Mouse (Mus musculus): ENCODE measurements around the gene Elovl6. TPM values are rescaled to one million over a fixed set of nuclear protein-coding genes. Genes with fewer than 3 reads are reported as not detected.

The Elovl6 gene
- polyA plus RNA-seq, 1 experiment from 2014 or later = 48.7 TPM

DNA sequence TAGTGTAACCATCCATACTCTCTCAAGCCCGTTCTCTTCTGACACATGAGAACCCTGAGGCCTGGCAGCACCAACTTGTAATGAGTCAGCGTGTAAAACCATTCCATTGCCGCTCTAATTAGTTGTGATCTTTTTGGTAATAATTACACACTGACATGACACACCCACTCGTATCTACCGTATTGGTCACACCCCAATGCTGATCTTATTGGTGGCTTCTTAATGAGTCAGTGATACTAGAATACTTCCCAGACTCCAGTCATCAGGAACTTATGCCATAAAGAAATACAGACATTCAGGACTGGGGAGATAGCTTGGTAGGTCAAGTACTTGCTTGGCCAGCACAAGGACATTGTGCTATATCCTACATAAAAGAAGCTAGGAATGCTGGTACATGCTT, 39.5 kb downstream of the Elovl6 start:
- no peak overlapping the region for H3K27ac ChIP-seq (replicated peaks; ENCODE audit: low read depth, low read length)
- no peaks in the 10 kb centered on the region for H3K36me3 ChIP-seq (replicated peaks; ENCODE audit: control insufficient read depth, insufficient read depth, low read depth, low read length)

DNA sequence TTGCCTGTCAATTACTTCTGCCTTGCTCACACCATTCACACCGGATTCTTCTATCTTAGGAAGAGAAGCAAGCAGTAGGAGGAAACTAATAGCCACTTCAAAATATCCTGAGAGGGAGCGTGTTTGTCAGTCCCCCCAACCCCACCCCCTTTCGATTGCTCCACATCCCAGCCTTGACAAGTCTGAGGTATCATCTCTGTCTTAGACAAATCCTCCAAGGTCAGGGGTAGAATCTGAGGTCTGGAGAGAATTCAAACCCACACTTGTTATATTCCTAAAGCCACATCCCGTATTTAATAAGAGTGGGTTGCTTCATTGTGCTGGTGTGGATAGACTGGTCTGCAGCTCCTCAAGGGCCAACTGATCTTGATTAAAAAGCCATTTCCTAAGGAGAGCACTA, 40.8 kb downstream of the Elovl6 start:
- Histone ChIP-seq H3K4me3 (ENCODE audit: low read depth, low read length) (no peak overlapping the region), H3K4me2 (ENCODE audit: low read depth, low read length) (no peak overlapping the region), H3K27ac (replicated peaks; ENCODE audit: low read depth, low read length) (no peak overlapping the region), H3K9me3 (replicated peaks; ENCODE audit: control insufficient read depth, low read length) (no peaks in the 10 kb centered on the region), H3K4me1 (ENCODE audit: control insufficient read depth, insufficient read depth, low read length) (no peaks in the 10 kb centered on the region), H3K27me3 (ENCODE audit: control insufficient read depth, insufficient read depth, low read length) (no peaks in the 10 kb centered on the region), H3K9ac (replicated peaks; ENCODE audit: low read length) (no peak overlapping the region), H3K36me3 (replicated peaks; ENCODE audit: control insufficient read depth, insufficient read depth, low read depth, low read length) (no peaks in the 10 kb centered on the region)
- WGBS = 65% methylated on average over 4 of the region's 4 CpGs
- DNase-seq (ENCODE audit: low spot score) (no peak), ATAC-seq (replicated peaks; ENCODE audit: insufficient number of reproducible peaks, low FRiP score, low TSS enrichment, low read depth) (no peak)

More for the DNA sequence above, 39.5 kb downstream of the Elovl6 start:
- Histone ChIP-seq H3K9ac (replicated peaks; ENCODE audit: low read length) (no peak overlapping the region), H3K4me1 (ENCODE audit: control insufficient read depth, insufficient read depth, low read length) (no peaks in the 10 kb centered on the region), H3K27me3 (ENCODE audit: control insufficient read depth, insufficient read depth, low read length) (no peaks in the 10 kb centered on the region), H3K4me3 (ENCODE audit: low read depth, low read length) (no peak overlapping the region), H3K9me3 (replicated peaks; ENCODE audit: control insufficient read depth, low read length) (no peaks in the 10 kb centered on the region), H3K4me2 (ENCODE audit: low read depth, low read length) (no peak overlapping the region)
- ATAC-seq (replicated peaks; ENCODE audit: insufficient number of reproducible peaks, low FRiP score, low TSS enrichment, low read depth) (no peak), DNase-seq (ENCODE audit: low spot score) (no peak)
- WGBS = 87% methylated on average over 5 of the region's 5 CpGs

GRCm38 (mm10) chr3:129573609-129574008, 41.5 kb downstream of the Elovl6 start:
- 82% methylated on average over 4 of the region's 4 CpGs for WGBS
- Histone ChIP-seq H3K4me2 (ENCODE audit: low read depth, low read length) (no peak overlapping the region), H3K4me3 (ENCODE audit: low read depth, low read length) (no peak overlapping the region), H3K27me3 (ENCODE audit: control insufficient read depth, insufficient read depth, low read length) (no peaks in the 10 kb centered on the region), H3K9ac (replicated peaks; ENCODE audit: low read length) (no peak overlapping the region), H3K4me1 (ENCODE audit: control insufficient read depth, insufficient read depth, low read length) (no peaks in the 10 kb centered on the region), H3K9me3 (replicated peaks; ENCODE audit: control insufficient read depth, low read length) (no peaks in the 10 kb centered on the region), H3K36me3 (replicated peaks; ENCODE audit: control insufficient read depth, insufficient read depth, low read depth, low read length) (no peaks in the 10 kb centered on the region), H3K27ac (replicated peaks; ENCODE audit: low read depth, low read length) (no peak overlapping the region)
- DNase-seq (ENCODE audit: low spot score) (no peak), ATAC-seq (replicated peaks; ENCODE audit: insufficient number of reproducible peaks, low FRiP score, low TSS enrichment, low read depth) (no peak)

DNA sequence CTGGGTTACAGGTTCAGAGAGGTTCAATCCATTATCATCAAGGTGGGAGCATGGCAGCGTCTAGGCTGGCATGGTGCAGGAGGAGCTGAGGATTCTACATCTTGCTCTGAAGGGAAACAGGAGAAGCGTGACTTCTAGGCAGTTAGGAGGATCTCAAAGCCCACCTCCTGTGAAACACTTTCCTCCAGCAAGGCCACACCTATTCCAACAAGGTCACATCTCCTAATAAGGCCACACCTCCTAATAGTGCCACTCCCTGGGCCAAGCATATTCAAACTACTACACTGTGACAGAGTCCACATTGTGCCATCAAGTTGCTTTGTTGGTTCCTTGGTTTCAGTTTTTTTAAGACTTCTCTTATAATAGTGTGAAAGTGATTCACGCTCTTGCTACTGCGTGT, 42.9 kb downstream of the Elovl6 start:
- no peak overlapping the region for H3K9ac ChIP-seq (replicated peaks; ENCODE audit: low read length)
- DNase-seq (ENCODE audit: low spot score) (no peak), ATAC-seq (replicated peaks; ENCODE audit: insufficient number of reproducible peaks, low FRiP score, low TSS enrichment, low read depth) (no peak)
- H3K4me2 ChIP-seq (ENCODE audit: low read depth, low read length) = no peak overlapping the region
- WGBS = 93% methylated on average over 4 of the region's 4 CpGs
- no peaks in the 10 kb centered on the region for H3K4me1 ChIP-seq (ENCODE audit: control insufficient read depth, insufficient read depth, low read length)
- no peak overlapping the region for H3K4me3 ChIP-seq (ENCODE audit: low read depth, low read length)
- no peaks in the 10 kb centered on the region for H3K27me3 ChIP-seq (ENCODE audit: control insufficient read depth, insufficient read depth, low read length)
- no peaks in the 10 kb centered on the region for H3K9me3 ChIP-seq (replicated peaks; ENCODE audit: control insufficient read depth, low read length)
- no peak overlapping the region for H3K27ac ChIP-seq (replicated peaks; ENCODE audit: low read depth, low read length)
- no peaks in the 10 kb centered on the region for H3K36me3 ChIP-seq (replicated peaks; ENCODE audit: control insufficient read depth, insufficient read depth, low read depth, low read length)

DNA sequence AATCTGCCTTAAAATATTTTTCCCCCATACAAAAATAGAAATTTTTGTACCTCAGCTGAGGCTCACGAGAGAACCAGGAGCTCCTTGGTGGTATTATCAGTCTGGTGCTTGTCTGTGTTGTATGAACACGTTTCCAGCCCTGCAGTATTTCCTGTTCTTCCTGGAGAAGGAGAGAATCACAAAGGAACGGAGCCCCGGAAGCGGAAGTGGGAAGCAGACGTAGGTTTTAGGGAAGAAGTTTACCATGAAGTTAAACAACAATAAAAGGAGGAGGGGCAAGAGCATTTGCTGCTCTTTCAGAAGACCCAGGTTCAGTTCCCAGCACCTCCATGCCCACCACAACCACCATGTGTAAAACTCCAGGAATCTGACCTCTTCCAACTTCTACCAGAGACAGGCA, 44.4 kb downstream of the Elovl6 start:
- no peak overlapping the region for H3K27ac ChIP-seq (replicated peaks; ENCODE audit: low read depth, low read length)
- H3K9me3 ChIP-seq (replicated peaks; ENCODE audit: control insufficient read depth, low read length) = no peaks in the 10 kb centered on the region
- no peak overlapping the region for H3K9ac ChIP-seq (replicated peaks; ENCODE audit: low read length)
- H3K4me2 ChIP-seq (ENCODE audit: low read depth, low read length) = no peak overlapping the region
- DNase-seq (ENCODE audit: low spot score) (no peak), ATAC-seq (replicated peaks; ENCODE audit: insufficient number of reproducible peaks, low FRiP score, low TSS enrichment, low read depth) (no peak)
- 90% methylated on average over 6 of the region's 6 CpGs for WGBS
- no peak overlapping the region for H3K4me3 ChIP-seq (ENCODE audit: low read depth, low read length)
- H3K36me3 ChIP-seq (replicated peaks; ENCODE audit: control insufficient read depth, insufficient read depth, low read depth, low read length) = no peaks in the 10 kb centered on the region
- H3K27me3 ChIP-seq (ENCODE audit: control insufficient read depth, insufficient read depth, low read length) = no peaks in the 10 kb centered on the region
- H3K4me1 ChIP-seq (ENCODE audit: control insufficient read depth, insufficient read depth, low read length) = no peaks in the 10 kb centered on the region

- Histone ChIP-seq H3K4me2 (ENCODE audit: low read depth, low read length) (no peak overlapping the region), H3K4me1 (ENCODE audit: control insufficient read depth, insufficient read depth, low read length) (no peaks in the 10 kb centered on the region), H3K27ac (replicated peaks; ENCODE audit: low read depth, low read length) (no peak overlapping the region), H3K36me3 (replicated peaks; ENCODE audit: control insufficient read depth, insufficient read depth, low read depth, low read length) (no peaks in the 10 kb centered on the region), H3K9me3 (replicated peaks; ENCODE audit: control insufficient read depth, low read length) (no peaks in the 10 kb centered on the region), H3K9ac (replicated peaks; ENCODE audit: low read length) (no peak overlapping the region), H3K27me3 (ENCODE audit: control insufficient read depth, insufficient read depth, low read length) (no peaks in the 10 kb centered on the region), H3K4me3 (ENCODE audit: low read depth, low read length) (no peak overlapping the region)
- no peak for DNase-seq (ENCODE audit: low spot score)
- ATAC-seq (replicated peaks; ENCODE audit: insufficient number of reproducible peaks, low FRiP score, low TSS enrichment, low read depth) = no peak
- 92% methylated on average over 11 of the region's 11 CpGs for WGBS
These were observed 46.8 kb downstream of the Elovl6 start for GRCm38 (mm10) chr3:129578741-129579475.

DNA sequence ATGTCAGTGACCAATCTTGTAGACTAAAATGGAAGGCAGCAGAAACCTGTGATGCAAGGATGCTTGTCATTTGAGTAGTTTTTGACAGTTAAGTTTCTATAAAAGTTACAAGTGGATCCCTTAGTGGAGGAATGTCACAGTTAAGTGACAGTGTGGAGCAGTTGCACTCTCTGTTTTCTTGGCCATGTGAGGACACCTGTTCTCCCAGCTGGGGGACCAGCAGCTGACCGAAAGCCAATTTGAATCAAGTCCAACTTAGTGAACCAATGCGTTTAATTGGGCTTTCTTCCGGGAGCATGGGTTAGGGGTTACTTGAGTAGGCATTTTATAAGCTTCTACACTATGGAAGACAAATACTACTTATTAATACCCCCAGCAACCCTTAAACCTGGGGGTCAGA, 48.9 kb downstream of the Elovl6 start:
- ATAC-seq (replicated peaks; ENCODE audit: insufficient number of reproducible peaks, low FRiP score, low TSS enrichment, low read depth) (no peak), DNase-seq (ENCODE audit: low spot score) (no peak)
- whole genome bisulfite sequencing = 92% methylated on average over 3 of the region's 3 CpGs
- H3K27me3 ChIP-seq (ENCODE audit: control insufficient read depth, insufficient read depth, low read length) = no peaks in the 10 kb centered on the region
- H3K36me3 ChIP-seq (replicated peaks; ENCODE audit: control insufficient read depth, insufficient read depth, low read depth, low read length) = no peaks in the 10 kb centered on the region
- H3K27ac ChIP-seq (replicated peaks; ENCODE audit: low read depth, low read length) = no peak overlapping the region
- H3K4me2 ChIP-seq (ENCODE audit: low read depth, low read length) = no peak overlapping the region
- H3K4me1 ChIP-seq (ENCODE audit: control insufficient read depth, insufficient read depth, low read length) = no peaks in the 10 kb centered on the region
- no peak overlapping the region for H3K9ac ChIP-seq (replicated peaks; ENCODE audit: low read length)
- no peak overlapping the region for H3K4me3 ChIP-seq (ENCODE audit: low read depth, low read length)
- no peaks in the 10 kb centered on the region for H3K9me3 ChIP-seq (replicated peaks; ENCODE audit: control insufficient read depth, low read length)

DNA sequence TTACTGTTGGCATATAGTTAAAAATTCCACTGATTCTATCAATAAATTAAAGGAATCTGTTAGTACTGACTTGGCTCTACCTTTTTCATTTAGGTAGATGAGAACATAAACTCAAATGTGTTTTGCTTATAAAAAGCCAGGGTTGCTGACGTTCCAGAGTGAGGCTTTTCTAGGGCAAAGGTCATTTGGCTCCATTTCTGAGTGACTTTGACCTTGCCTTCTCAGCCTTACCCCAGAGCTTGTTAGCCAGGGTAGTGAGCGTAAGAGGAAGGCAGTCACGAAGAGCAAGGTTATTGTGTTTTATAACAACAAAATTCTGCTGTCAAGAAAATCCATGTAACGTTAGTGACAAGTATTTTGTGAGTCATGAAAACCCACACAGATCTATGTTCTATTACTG, 50.3 kb downstream of the Elovl6 start:
- H3K4me1 ChIP-seq (ENCODE audit: control insufficient read depth, insufficient read depth, low read length) = no peaks in the 10 kb centered on the region
- no peak overlapping the region for H3K9ac ChIP-seq (replicated peaks; ENCODE audit: low read length)
- ATAC-seq (replicated peaks; ENCODE audit: insufficient number of reproducible peaks, low FRiP score, low TSS enrichment, low read depth) (no peak), DNase-seq (ENCODE audit: low spot score) (no peak)
- H3K9me3 ChIP-seq (replicated peaks; ENCODE audit: control insufficient read depth, low read length) = no peaks in the 10 kb centered on the region
- H3K4me3 ChIP-seq (ENCODE audit: low read depth, low read length) = no peak overlapping the region
- H3K36me3 ChIP-seq (replicated peaks; ENCODE audit: control insufficient read depth, insufficient read depth, low read depth, low read length) = no peaks in the 10 kb centered on the region
- no peaks in the 10 kb centered on the region for H3K27me3 ChIP-seq (ENCODE audit: control insufficient read depth, insufficient read depth, low read length)
- H3K27ac ChIP-seq (replicated peaks; ENCODE audit: low read depth, low read length) = no peak overlapping the region
- H3K4me2 ChIP-seq (ENCODE audit: low read depth, low read length) = no peak overlapping the region
- 61% methylated on average over 4 of the region's 4 CpGs for WGBS

Data from embryonic facial prominence, embryonic 11.5 days (tissue).